Mouse (Mus musculus) embryonic facial prominence, embryonic 11.5 days (tissue): ENCODE measurements around the gene Nr2f2. TPM values are rescaled to one million over a fixed set of nuclear protein-coding genes. Genes with fewer than 3 reads are reported as not detected.

Experiments used
- ATAC-seq: fragments of 200-750 bp; cut with Nextera tagmentation; replicated peaks from 2 replicates; pipeline ENCODE4 v1.8.0; 2017; ENCODE audit warnings: low read depth; ENCODE audit not compliant: insufficient number of reproducible peaks, low FRiP score, low TSS enrichment
- DNase-seq: peaks from one replicate; pipeline ENCODE4 v3.0.0-alpha.2; 2015; ENCODE audit warnings: low spot score
- H3K27ac ChIP-seq: fragments of 300-500 bp; sonication (generic); replicated peaks from 2 replicates; pipeline ENCODE4 v1.5.1; 2014; ENCODE audit warnings: mild to moderate bottlenecking, low read depth, low read length, control low read depth
- H3K27me3 ChIP-seq: fragments of 300-500 bp; sonication (generic); 2 replicates; pipeline ENCODE4 v1.6.1; 2014; ENCODE audit warnings: mild to moderate bottlenecking, low read length, moderate library complexity, mixed read lengths; ENCODE audit not compliant: control insufficient read depth, insufficient read depth
- H3K36me3 ChIP-seq: fragments of 300-500 bp; sonication (generic); replicated peaks from 2 replicates; pipeline ENCODE4 v1.6.1; 2014; ENCODE audit warnings: low read depth, mild to moderate bottlenecking, low read length, moderate library complexity, mixed read lengths; ENCODE audit not compliant: control insufficient read depth, insufficient read depth
- H3K4me1 ChIP-seq: fragments of 300-500 bp; sonication (generic); 2 replicates; pipeline ENCODE4 v1.6.1; 2014; ENCODE audit warnings: low read length, mixed read lengths; ENCODE audit not compliant: control insufficient read depth, insufficient read depth
- H3K4me2 ChIP-seq: fragments of 300-500 bp; sonication (generic); 2 replicates; pipeline ENCODE4 v1.6.1; 2014; ENCODE audit warnings: low read depth, mild to moderate bottlenecking, control low read depth, low read length, moderate library complexity
- H3K4me3 ChIP-seq: fragments of 300-500 bp; sonication (generic); 2 replicates; pipeline ENCODE4 v1.5.1; 2014; ENCODE audit warnings: low read depth, low read length, control low read depth
- H3K9ac ChIP-seq: fragments of 300-500 bp; sonication (generic); replicated peaks from 2 replicates; pipeline ENCODE4 v1.6.1; 2014; ENCODE audit warnings: mild to moderate bottlenecking, control low read depth, low read length
- H3K9me3 ChIP-seq: fragments of 300-500 bp; sonication (generic); replicated peaks from 2 replicates; pipeline ENCODE4 v1.6.1; 2016; ENCODE audit warnings: mild to moderate bottlenecking, low read length, inconsistent platforms, mixed read lengths; ENCODE audit not compliant: control insufficient read depth
- WGBS: fragments of 180-500 bp; shearing (Covaris S2); extraction: QIAGEN DNeasy Blood & Tissue Kit; methylation state at CpG from one replicate; pipeline ENCODE4 v1.1.7; 2014; 5-methylcytosine and 5-hydroxymethylcytosine counted together
- polyA plus RNA-seq: library from polyadenylated mRNA; unstranded; fragments of >200 nt; fragmentation: Nextera tagmentation; extraction: Ambion mirVana; gene quantifications from 2 replicates; pipeline ENCODE4 v1.2.1, GENCODE M21; 2014

Gene Nr2f2
- polyA plus RNA-seq, 1 experiment from 2014 or later, result 114 TPM

DNA sequence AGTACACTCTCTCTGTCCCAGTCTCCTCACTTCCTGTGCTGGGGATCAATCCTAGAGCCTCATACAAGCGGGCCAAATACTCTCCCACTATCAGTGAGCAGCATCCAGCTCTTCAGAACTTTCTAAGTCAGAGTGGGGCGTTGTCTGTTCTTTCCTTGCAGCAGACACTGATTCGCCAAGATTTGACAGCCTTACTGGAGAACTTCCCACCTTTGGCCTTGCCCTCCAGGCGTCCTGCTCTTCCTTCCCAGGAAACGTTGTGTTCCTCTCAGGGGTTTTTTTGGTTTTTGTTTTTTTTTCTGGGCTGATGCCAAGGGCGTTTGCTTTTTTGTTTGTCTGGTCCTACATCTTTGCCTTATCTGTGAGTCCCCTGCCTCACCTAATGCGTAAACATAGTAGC lies 60.8 kb downstream of the Nr2f2 start:
- DNase-seq (no peak), ATAC-seq (no peak)
- Histone ChIP-seq H3K4me3 (no peak overlapping the region), H3K36me3 (no peaks in the 10 kb centered on the region), H3K27me3 (no peaks in the 10 kb centered on the region), H3K4me2 (no peak overlapping the region), H3K4me1 (no peaks in the 10 kb centered on the region), H3K9ac (no peak overlapping the region), H3K27ac (no peak overlapping the region), H3K9me3 (no peaks in the 10 kb centered on the region)
- 47% methylated on average over 7 of the region's 7 CpGs for WGBS

DNA sequence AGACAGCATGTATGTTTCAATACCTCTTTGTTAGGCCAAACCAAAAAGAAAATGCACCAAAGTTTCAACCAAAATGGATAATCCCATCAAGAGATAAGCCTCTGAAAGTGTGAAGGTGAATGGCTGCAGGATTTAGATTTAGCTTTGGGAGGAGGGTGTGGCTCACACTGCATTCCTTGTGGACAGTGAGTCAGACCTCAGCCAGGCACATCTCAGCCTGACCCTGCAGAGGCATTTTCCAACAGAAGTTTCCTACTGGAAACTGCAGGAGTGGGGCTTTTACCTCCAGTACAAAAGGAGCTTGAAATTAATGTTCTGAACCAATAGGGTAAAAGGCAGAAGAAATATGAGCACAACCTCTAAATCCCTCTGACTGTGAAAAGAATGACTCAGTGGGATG lies 62.1 kb downstream of the Nr2f2 start:
- Histone ChIP-seq H3K9me3 (no peaks in the 10 kb centered on the region), H3K4me3 (no peak overlapping the region), H3K4me2 (no peak overlapping the region), H3K27me3 (no peaks in the 10 kb centered on the region), H3K36me3 (no peaks in the 10 kb centered on the region), H3K27ac (no peak overlapping the region), H3K4me1 (no peaks in the 10 kb centered on the region), H3K9ac (no peak overlapping the region)
- no peak for DNase-seq
- ATAC-seq, result no peak
